Mouse (Mus musculus) C2C12 (cell line): Measurements from ENCODE around the gene Gm11549. TPM values are rescaled to one million over a fixed set of nuclear protein-coding genes. Genes with fewer than 3 reads are reported as not detected.

Experiments
- H3K27me3 ChIP-seq: one replicate; pipeline ENCODE4 v1.6.1; 2011; ENCODE audit not compliant: control insufficient read depth, insufficient read depth, insufficient read length
- H3K36me3 ChIP-seq: one replicate; pipeline ENCODE4 v1.6.1; 2011; ENCODE audit not compliant: control insufficient read depth, insufficient read depth
- H3K4me3 ChIP-seq: one replicate; pipeline ENCODE4 v1.5.1; 2011; ENCODE audit warnings: mild to moderate bottlenecking, control low read depth; ENCODE audit not compliant: poor library complexity, insufficient read depth, severe bottlenecking
- H3K79me2 ChIP-seq: one replicate; pipeline ENCODE4 v1.6.1; 2011; ENCODE audit not compliant: control insufficient read depth, insufficient read depth
- H3K79me3 ChIP-seq: one replicate; pipeline ENCODE4 v1.6.1; 2011; ENCODE audit warnings: low read depth, control low read depth
- H3ac ChIP-seq: one replicate; pipeline ENCODE3; 2011; ENCODE audit warnings: low read depth; ENCODE audit not compliant: control insufficient read depth, insufficient read length
- CEBPB ChIP-seq: IDR thresholded peaks from one replicate; pipeline ENCODE4 v1.6.1; 2011; ENCODE audit warnings: low read depth, mild to moderate bottlenecking, control low read depth, moderate library complexity
- CTCF ChIP-seq: IDR thresholded peaks from one replicate; pipeline ENCODE4 v1.5.1; 2011; ENCODE audit not compliant: control insufficient read depth, insufficient read depth, insufficient read length
- FOSL1 ChIP-seq: IDR thresholded peaks from one replicate; pipeline ENCODE4 v1.8.0; 2011; ENCODE audit warnings: mild to moderate bottlenecking, low read length; ENCODE audit not compliant: poor library complexity, insufficient read depth, severe bottlenecking
- MAX ChIP-seq: IDR thresholded peaks from one replicate; pipeline ENCODE4 v1.6.1; 2011; ENCODE audit warnings: mild to moderate bottlenecking, control low read depth
- MYOD1 ChIP-seq: IDR thresholded peaks from one replicate; pipeline ENCODE4 v1.6.1; 2011; ENCODE audit warnings: low read depth; ENCODE audit not compliant: control insufficient read depth, insufficient read length
- MYOG ChIP-seq: IDR thresholded peaks from one replicate; pipeline ENCODE4 v1.6.1; 2011; ENCODE audit not compliant: control insufficient read depth, insufficient read length; ENCODE audit errors: extremely low read depth
- USF1 ChIP-seq: IDR thresholded peaks from one replicate; pipeline ENCODE4 v1.6.1; 2011; ENCODE audit warnings: low read depth, mild to moderate bottlenecking, control low read depth, moderate library complexity
- polyA plus RNA-seq: library from polyadenylated mRNA; unstranded; fragments of >200 nt; fragmentation: generic; extraction: Trizol; gene quantifications from one replicate; pipeline ENCODE4 v1.2.1, GENCODE M21; 2012; ENCODE audit warnings: missing spikeins

The Gm11549 gene
- polyA plus RNA-seq, 1 experiment = not detected

- Histone ChIP-seq H3K27me3 (no peaks in the 10 kb centered on the region), H3ac (no peak overlapping the region), H3K79me3 (no peaks in the 10 kb centered on the region), H3K79me2 (no peaks in the 10 kb centered on the region), H3K36me3 (no peaks in the 10 kb centered on the region), H3K4me3 (no peak overlapping the region)
- no peak for TF ChIP-seq MYOD1
- no peak for TF ChIP-seq FOSL1
- TF ChIP-seq CTCF = no peak
- no peak for TF ChIP-seq CEBPB
- no peak for TF ChIP-seq MAX
- no peak for TF ChIP-seq MYOG
- TF ChIP-seq USF1 = no peak
Measured at GRCm38 (mm10) chr3:36492716-36493391, 28.8 kb downstream of the Gm11549 start.

GRCm38 (mm10) chr3:36491535-36491934 lies 30.1 kb downstream of the Gm11549 start:
- Histone ChIP-seq H3K79me3 (no peaks in the 10 kb centered on the region), H3K4me3 (no peak overlapping the region), H3K79me2 (no peaks in the 10 kb centered on the region), H3ac (no peak overlapping the region), H3K36me3 (no peaks in the 10 kb centered on the region), H3K27me3 (no peaks in the 10 kb centered on the region)
- TF ChIP-seq FOSL1 (no peak), USF1 (no peak), MYOG (no peak), MYOD1 (no peak), CTCF (no peak), CEBPB (no peak), MAX (no peak)

GRCm38 (mm10) chr3:36489590-36489910 lies 32.1 kb downstream of the Gm11549 start:
- H3K4me3 ChIP-seq = no peak overlapping the region
- H3K79me3 ChIP-seq = no peaks in the 10 kb centered on the region

GRCm38 (mm10) chr3:36488899-36489589 lies 32.6 kb downstream of the Gm11549 start:
- H3K79me2 ChIP-seq = no peaks in the 10 kb centered on the region
- TF ChIP-seq MYOD1 (no peak), USF1 (no peak), CTCF (no peak), MAX (no peak), FOSL1 (no peak), MYOG (no peak)
- no peak overlapping the region for H3ac ChIP-seq
- no peaks in the 10 kb centered on the region for H3K36me3 ChIP-seq
- no peaks in the 10 kb centered on the region for H3K27me3 ChIP-seq
- H3K79me3 ChIP-seq = no peaks in the 10 kb centered on the region
- H3K4me3 ChIP-seq = no peak overlapping the region

More at GRCm38 (mm10) chr3:36489590-36489910, 32.1 kb downstream of the Gm11549 start:
- no peak overlapping the region for H3ac ChIP-seq
- no peaks in the 10 kb centered on the region for H3K79me2 ChIP-seq
- H3K27me3 ChIP-seq = no peaks in the 10 kb centered on the region
- TF ChIP-seq CTCF (no peak), MYOG (no peak), FOSL1 (no peak), MAX (no peak), USF1 (no peak), CEBPB (no peak), MYOD1 (no peak)
- H3K36me3 ChIP-seq = no peaks in the 10 kb centered on the region

GRCm38 (mm10) chr3:36488367-36488766 lies 33.2 kb downstream of the Gm11549 start:
- Histone ChIP-seq H3K79me3 (no peaks in the 10 kb centered on the region), H3K27me3 (no peaks in the 10 kb centered on the region), H3ac (no peak overlapping the region), H3K4me3 (no peak overlapping the region), H3K79me2 (no peaks in the 10 kb centered on the region), H3K36me3 (no peaks in the 10 kb centered on the region)
- TF ChIP-seq CTCF (no peak), MYOD1 (no peak), MAX (no peak), FOSL1 (no peak), CEBPB (no peak), USF1 (no peak), MYOG (no peak)
